Mouse (Mus musculus) liver, postnatal 0 days (tissue): ENCODE results near the gene Dpep2nb.

Experiments
- CTCF ChIP-seq: sonication (generic); IDR thresholded peaks from 2 replicates; pipeline ENCODE4 v1.5.1; 2016; ENCODE audit warnings: antibody characterized with exemption, low read depth
- EP300 ChIP-seq: IDR thresholded peaks from 2 replicates; pipeline ENCODE4 v1.6.1; 2016; ENCODE audit warnings: antibody characterized with exemption, low read depth, mild to moderate bottlenecking

DNA sequence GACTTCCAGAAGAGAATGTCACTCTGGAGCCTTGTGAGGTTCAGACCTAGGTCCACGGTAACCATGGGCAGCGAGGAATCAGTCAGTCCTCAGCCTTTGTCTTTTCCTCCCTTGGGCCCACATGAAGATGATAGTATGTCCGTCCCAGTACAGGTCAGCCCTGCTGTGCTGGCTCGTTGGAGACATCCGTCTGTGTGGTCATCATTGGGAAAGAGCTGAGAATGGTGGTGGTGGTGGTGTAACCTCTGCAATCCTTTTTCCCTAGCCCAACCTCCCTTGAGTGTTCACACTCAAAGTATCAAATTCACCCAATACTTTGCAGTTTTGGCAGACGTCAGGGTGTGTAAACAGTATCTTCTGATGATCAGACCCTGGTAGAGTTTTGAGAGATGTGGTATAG lies 44.1 kb upstream of the Dpep2nb start:
- TF ChIP-seq CTCF: no peak
- TF ChIP-seq EP300: no peak
